Mouse (Mus musculus) midbrain, postnatal 0 days (tissue): Measurements from ENCODE around the gene Ankrd10. TPM values are rescaled to one million over a fixed set of nuclear protein-coding genes. Genes with fewer than 3 reads are reported as not detected.

Experiments
- ATAC-seq: fragments of 200-750 bp; cut with Nextera tagmentation; 2 replicates; pipeline ENCODE4 v1.8.0; 2017; ENCODE audit warnings: moderate number of reproducible peaks, mild to moderate bottlenecking, moderate TSS enrichment, moderate library complexity; ENCODE audit not compliant: low FRiP score
- DNase-seq: peaks from one replicate; pipeline ENCODE4 v3.0.0-alpha.2; 2015; ENCODE audit warnings: low spot score
- H3K27ac ChIP-seq: fragments of 300-500 bp; sonication (generic); 2 replicates; pipeline ENCODE4 v1.5.1; 2014; ENCODE audit warnings: low read depth, mild to moderate bottlenecking, low read length, mixed read lengths
- H3K27me3 ChIP-seq: fragments of 300-500 bp; sonication (generic); 2 replicates; pipeline ENCODE4 v1.6.1; 2014; ENCODE audit warnings: low read length, control low read depth, mixed read lengths; ENCODE audit not compliant: insufficient read depth
- H3K36me3 ChIP-seq: fragments of 300-500 bp; sonication (generic); 2 replicates; pipeline ENCODE4 v1.6.1; 2014; ENCODE audit warnings: low read length, control low read depth, mixed read lengths; ENCODE audit not compliant: insufficient read depth
- H3K4me1 ChIP-seq: fragments of 300-500 bp; sonication (generic); 2 replicates; pipeline ENCODE4 v1.6.1; 2014; ENCODE audit warnings: mild to moderate bottlenecking, control low read depth, antibody characterized with exemption, low read length, mixed read lengths; ENCODE audit not compliant: insufficient read depth
- H3K4me2 ChIP-seq: fragments of 300-500 bp; sonication (generic); 2 replicates; pipeline ENCODE4 v1.6.1; 2014; ENCODE audit warnings: low read depth, mild to moderate bottlenecking, low read length, mixed read lengths; ENCODE audit not compliant: poor library complexity, severe bottlenecking
- H3K4me3 ChIP-seq: fragments of 300-500 bp; sonication (generic); 2 replicates; pipeline ENCODE4 v1.5.1; 2014; ENCODE audit warnings: low read depth, mild to moderate bottlenecking, low read length, moderate library complexity
- H3K9ac ChIP-seq: fragments of 300-500 bp; sonication (generic); replicated peaks from 2 replicates; pipeline ENCODE4 v1.6.1; 2014; ENCODE audit warnings: mild to moderate bottlenecking, low read length, moderate library complexity, mixed read lengths; ENCODE audit not compliant: poor library complexity, severe bottlenecking
- H3K9me3 ChIP-seq: fragments of 300-500 bp; sonication (generic); 2 replicates; pipeline ENCODE4 v1.6.1; 2016; ENCODE audit warnings: low read length, control low read depth
- CTCF ChIP-seq: IDR thresholded peaks from 2 replicates; pipeline ENCODE4 v1.5.1; 2016; ENCODE audit warnings: antibody characterized with exemption, mild to moderate bottlenecking
- WGBS: fragments of 180-500 bp; shearing (Covaris S2); extraction: QIAGEN DNeasy Blood & Tissue Kit; methylation state at CpG from one replicate; pipeline ENCODE4 v1.1.7; 2014; 5-methylcytosine and 5-hydroxymethylcytosine counted together
- polyA plus RNA-seq: library from polyadenylated mRNA; unstranded; fragments of >200 nt; fragmentation: Nextera tagmentation; extraction: Ambion mirVana; gene quantifications from 2 replicates; pipeline ENCODE4 v1.2.1, GENCODE M21; 2015
- total RNA-seq: library from RNA; depleted of rRNA; stranded (reverse); fragments of >200 nt; gene quantifications from 2 replicates; pipeline ENCODE4 v1.2.3, GENCODE M21; 2014

Gene Ankrd10
- total and polyA plus RNA-seq, 2 experiments from 2014 or later = 86.0 to 126 TPM

DNA sequence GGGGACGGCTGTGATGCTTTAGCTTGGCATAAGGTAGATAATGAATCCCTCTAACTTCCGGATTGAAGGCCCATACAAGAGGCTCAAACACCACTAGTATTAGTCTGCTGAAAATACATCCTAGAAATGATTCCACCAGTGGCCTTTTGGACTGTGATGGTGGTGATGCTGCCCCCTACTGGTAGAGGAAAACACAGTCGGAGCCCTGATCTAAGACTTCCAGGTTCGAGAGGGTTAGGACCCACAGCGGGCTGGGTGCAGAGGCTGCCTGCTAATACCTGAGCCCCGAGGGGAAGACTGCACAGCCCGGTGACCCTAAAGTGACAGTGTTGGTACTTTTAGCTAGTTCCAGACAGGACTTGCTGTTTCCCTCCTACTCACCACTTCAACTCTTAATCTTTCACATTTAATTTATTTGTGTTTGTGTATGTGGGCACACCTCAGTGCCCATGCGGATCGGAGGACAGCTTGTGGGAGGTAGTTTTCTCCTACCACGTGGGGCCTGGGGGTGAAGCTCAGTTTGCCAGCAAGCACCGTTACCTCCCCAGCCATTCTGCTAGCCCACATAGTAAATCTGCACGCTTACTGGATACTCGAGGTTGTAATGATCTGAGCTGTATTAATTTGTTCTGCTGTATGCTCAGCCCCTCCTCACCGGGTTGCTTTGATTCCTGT is 33.4 kb downstream of the Ankrd10 start:
- ATAC-seq (no peak), DNase-seq (peak; percentile 71)
- 42% methylated on average over 14 of the region's 14 CpGs for WGBS
- Histone ChIP-seq H3K4me3 (no peak overlapping the region), H3K27me3 (no peaks in the 10 kb centered on the region), H3K9ac (no peak overlapping the region), H3K4me1 (no peaks in the 10 kb centered on the region), H3K27ac (no peak overlapping the region), H3K36me3 (no peaks in the 10 kb centered on the region), H3K4me2 (no peak overlapping the region), H3K9me3 (no peaks in the 10 kb centered on the region)
- peak; percentile 88 for TF ChIP-seq CTCF

DNA sequence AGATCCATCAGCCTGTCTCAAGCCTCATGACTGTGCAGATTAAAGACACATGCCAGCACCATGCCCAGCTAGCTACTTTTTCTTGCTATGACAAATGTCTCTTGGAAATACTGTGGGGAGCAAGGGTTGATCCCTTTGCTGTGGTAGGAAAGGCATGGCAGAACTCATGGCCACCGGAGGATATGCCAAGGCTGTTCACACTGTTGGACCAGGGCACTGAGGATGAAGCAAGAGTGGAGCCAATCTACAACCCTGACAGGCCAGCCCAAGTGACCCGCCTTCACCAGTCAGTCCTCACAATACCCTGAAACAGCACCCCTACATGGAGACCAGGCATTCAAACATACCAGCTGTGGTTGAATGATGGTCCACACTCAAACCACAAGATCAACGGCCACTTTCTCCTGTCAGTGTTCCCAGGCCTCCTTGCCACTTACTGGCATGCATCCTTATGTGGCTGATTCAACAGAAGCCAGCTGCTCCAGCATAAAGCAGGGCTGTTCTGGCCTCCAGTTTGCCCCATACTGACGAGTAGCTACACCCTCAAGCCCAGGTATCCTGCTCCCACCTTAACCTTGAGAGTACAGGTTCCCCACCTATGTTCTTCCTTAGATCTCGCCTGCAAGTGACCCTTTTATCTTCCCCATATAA is 35.1 kb downstream of the Ankrd10 start:
- no peak overlapping the region for H3K4me3 ChIP-seq
- no peak for ATAC-seq
- no peaks in the 10 kb centered on the region for H3K27me3 ChIP-seq
- no peaks in the 10 kb centered on the region for H3K4me1 ChIP-seq
- no peak overlapping the region for H3K27ac ChIP-seq
- H3K9ac ChIP-seq = no peak overlapping the region
- DNase-seq = no peak
- TF ChIP-seq CTCF = no peak
- WGBS = 89% methylated on average over 5 of the region's 5 CpGs
- H3K4me2 ChIP-seq = no peak overlapping the region
- H3K36me3 ChIP-seq = no peaks in the 10 kb centered on the region
- H3K9me3 ChIP-seq = no peaks in the 10 kb centered on the region

DNA sequence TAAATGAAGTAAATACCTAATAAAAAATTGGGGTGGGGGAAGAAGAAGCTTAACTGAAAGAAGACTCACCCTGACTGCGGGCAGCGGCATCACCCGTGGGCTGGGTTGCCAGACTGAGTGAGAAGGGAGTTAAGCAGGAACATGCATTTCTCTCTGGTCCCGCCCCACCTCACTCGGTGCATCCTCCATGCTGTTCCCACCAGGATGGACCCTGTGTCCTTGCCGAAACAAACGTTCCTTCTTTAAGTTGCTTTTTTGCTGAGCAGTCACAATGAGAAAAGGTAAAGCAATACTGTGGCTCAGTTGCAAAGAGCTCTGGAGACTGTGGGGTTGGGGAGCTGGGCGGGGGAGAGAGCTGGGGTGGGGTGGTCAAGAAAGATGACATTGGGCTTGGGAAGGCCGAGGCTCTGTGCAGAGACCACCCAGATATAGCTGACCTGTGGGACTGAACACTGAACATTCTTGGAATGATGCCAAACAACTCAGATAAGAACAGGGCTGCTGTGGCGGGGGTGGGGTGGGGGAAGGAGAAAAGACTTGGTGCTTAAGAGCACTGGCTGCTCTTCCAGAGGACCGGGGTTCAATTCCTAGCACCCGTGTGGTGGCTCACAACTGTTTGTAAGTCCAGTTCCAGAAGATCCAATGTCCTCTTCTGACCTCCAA is 42.2 kb downstream of the Ankrd10 start:
- ATAC-seq = no peak
- no peaks in the 10 kb centered on the region for H3K36me3 ChIP-seq
- no peak for DNase-seq

DNA sequence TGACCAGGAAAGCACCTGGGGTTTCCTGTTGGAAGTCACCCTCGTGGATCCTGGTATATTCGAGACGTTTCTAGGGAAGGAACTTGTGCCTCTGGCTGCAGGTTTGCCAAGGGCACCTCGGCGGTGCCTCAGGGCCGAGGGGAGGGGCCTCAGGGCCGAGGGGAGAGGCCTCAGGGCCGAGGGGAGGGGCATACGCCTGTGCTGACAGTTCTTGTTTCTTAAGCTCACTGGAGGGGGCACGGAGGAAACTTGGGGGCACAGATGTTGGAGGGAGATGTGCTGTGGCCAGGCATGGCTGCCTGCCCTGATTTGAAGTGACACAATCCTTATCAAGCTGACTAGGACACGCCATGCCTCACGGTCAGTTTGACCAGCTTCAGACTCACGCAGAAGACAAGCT is 43.3 kb downstream of the Ankrd10 start:
- no peak for TF ChIP-seq CTCF
- H3K4me1 ChIP-seq = no peaks in the 10 kb centered on the region
- H3K4me2 ChIP-seq = no peak overlapping the region
- ATAC-seq (no peak), DNase-seq (no peak)
- no peaks in the 10 kb centered on the region for H3K27me3 ChIP-seq
- no peaks in the 10 kb centered on the region for H3K9me3 ChIP-seq
- no peak overlapping the region for H3K27ac ChIP-seq
- 59% methylated on average over 13 of the region's 13 CpGs for WGBS
- no peaks in the 10 kb centered on the region for H3K36me3 ChIP-seq
- no peak overlapping the region for H3K9ac ChIP-seq
- H3K4me3 ChIP-seq = no peak overlapping the region

More for the DNA sequence above, 42.2 kb downstream of the Ankrd10 start:
- H3K9ac ChIP-seq = no peak overlapping the region
- TF ChIP-seq CTCF = no peak
- 74% methylated on average over 12 of the region's 12 CpGs for WGBS
- no peaks in the 10 kb centered on the region for H3K4me1 ChIP-seq
- H3K4me3 ChIP-seq = no peak overlapping the region
- H3K27ac ChIP-seq = no peak overlapping the region
- no peak overlapping the region for H3K4me2 ChIP-seq
- H3K27me3 ChIP-seq = no peaks in the 10 kb centered on the region
- no peaks in the 10 kb centered on the region for H3K9me3 ChIP-seq

DNA sequence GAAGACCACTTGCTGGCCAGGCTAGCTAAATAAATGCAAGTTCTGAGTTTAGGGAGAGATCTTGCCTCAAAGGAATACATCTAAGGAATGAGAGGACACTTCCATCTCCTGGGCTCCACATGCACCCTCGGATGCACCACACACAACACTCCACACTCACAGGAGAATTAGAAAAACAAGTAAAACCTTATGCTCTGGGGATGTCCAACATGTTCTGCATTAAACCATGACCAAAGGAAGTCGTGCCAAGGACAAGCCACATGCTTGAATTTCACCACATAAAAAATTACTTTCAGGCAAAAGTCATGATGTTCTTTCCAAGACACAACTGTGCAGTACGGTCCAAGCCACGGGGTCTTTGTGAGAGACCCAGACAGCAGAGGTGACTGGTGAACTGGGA is 43.7 kb downstream of the Ankrd10 start:
- no peak overlapping the region for H3K27ac ChIP-seq
- H3K4me2 ChIP-seq = no peak overlapping the region
- H3K4me1 ChIP-seq = no peaks in the 10 kb centered on the region
- no peak for TF ChIP-seq CTCF
- H3K4me3 ChIP-seq = no peak overlapping the region
- ATAC-seq (no peak), DNase-seq (no peak)
- no peaks in the 10 kb centered on the region for H3K36me3 ChIP-seq
- no peaks in the 10 kb centered on the region for H3K9me3 ChIP-seq
- no peaks in the 10 kb centered on the region for H3K27me3 ChIP-seq
- no peak overlapping the region for H3K9ac ChIP-seq
- 88% methylated on average over 4 of the region's 4 CpGs for WGBS

DNA sequence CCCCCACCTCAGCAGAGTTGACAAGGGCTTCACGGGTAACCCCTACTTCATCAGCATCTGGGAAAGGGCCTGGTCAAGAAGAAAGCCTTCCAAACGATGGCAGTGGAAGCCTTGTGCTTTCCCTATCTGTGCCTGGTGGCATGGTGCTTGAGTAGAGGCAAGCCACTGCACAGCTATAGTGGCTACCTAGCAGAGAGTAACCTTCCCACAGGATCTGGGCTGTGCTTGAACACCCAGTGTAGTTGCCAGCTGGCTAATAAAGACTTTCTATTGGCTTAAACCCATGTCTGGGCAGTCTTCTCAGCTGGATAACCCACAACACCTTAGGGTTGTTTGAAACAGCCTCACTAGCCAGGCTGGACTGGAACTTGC is 49.2 kb downstream of the Ankrd10 start:
- H3K9ac ChIP-seq = no peak overlapping the region
- H3K9me3 ChIP-seq = peaks cover 3% of the 10 kb centered on the region; the same call in 1 of the 2 replicates
- H3K36me3 ChIP-seq = no peaks in the 10 kb centered on the region
- no peak for ATAC-seq
- TF ChIP-seq CTCF = no peak
- H3K27ac ChIP-seq = no peak overlapping the region
- DNase-seq = no peak
- no peak overlapping the region for H3K4me2 ChIP-seq
- H3K27me3 ChIP-seq = no peaks in the 10 kb centered on the region
- H3K4me1 ChIP-seq = no peaks in the 10 kb centered on the region
- no peak overlapping the region for H3K4me3 ChIP-seq
- WGBS = 81% methylated on average over 2 of the region's 2 CpGs
